Mouse (Mus musculus) MEL (cell line): ENCODE results near the gene Map7. TPM values are rescaled to one million over a fixed set of nuclear protein-coding genes. Genes with fewer than 3 reads are reported as not detected.
A peak's percentile ranks its signal among the peaks of the same experiment; 100 is the strongest.

Experiments used
- DNase-seq: peaks from one replicate; pipeline ENCODE4 v3.0.0; 2011; ENCODE audit warnings: low read depth, low spot score
- H3K27ac ChIP-seq: 2 replicates; pipeline ENCODE4 v1.5.1; 2012; ENCODE audit warnings: low read depth, mild to moderate bottlenecking, control low read depth, low read length, moderate library complexity; ENCODE audit not compliant: control insufficient read depth
- H3K27me3 ChIP-seq, 2 experiments: fragments of 150-350 bp in 1 of 2; sonication (generic) in 1 of 2; 2 replicates each; pipeline ENCODE4 v1.6.1; 2012; ENCODE audit warnings: low read length in 2 of 2, mild to moderate bottlenecking in 2 of 2, improper control_type of control experiment in 1 of 2, moderate library complexity in 1 of 2; ENCODE audit not compliant: insufficient read depth in 2 of 2, control insufficient read depth in 1 of 2
- H3K36me3 ChIP-seq, 2 experiments: 2 replicates each; pipeline ENCODE4 v1.6.1; 2012 to 2014; ENCODE audit warnings: low read length in 2 of 2, improper control_type of control experiment in 1 of 2, inconsistent platforms in 1 of 2, mild to moderate bottlenecking in 1 of 2; ENCODE audit not compliant: insufficient read depth in 2 of 2, control insufficient read depth in 1 of 2
- H3K4me1 ChIP-seq, 2 experiments: fragments of 150-350 bp in 1 of 2; sonication (generic) in 1 of 2; 2 replicates each; pipeline ENCODE4 v1.6.1; 2012; ENCODE audit warnings: low read length in 2 of 2, improper control_type of control experiment in 1 of 2, mild to moderate bottlenecking in 1 of 2; ENCODE audit not compliant: insufficient read depth in 2 of 2, control insufficient read depth in 1 of 2
- H3K4me3 ChIP-seq, 2 experiments: fragments of 150-350 bp in 1 of 2; sonication (generic) in 1 of 2; 2 replicates each; pipeline ENCODE4 v1.5.1; 2012; ENCODE audit warnings: low read depth in 2 of 2, low read length in 2 of 2, mild to moderate bottlenecking in 2 of 2, moderate library complexity in 2 of 2, control low read depth in 1 of 2, improper control_type of control experiment in 1 of 2; ENCODE audit not compliant: control insufficient read depth in 1 of 2, insufficient read depth in 1 of 2
- H3K79me2 ChIP-seq: 2 replicates; pipeline ENCODE4 v1.6.1; 2012; ENCODE audit warnings: mild to moderate bottlenecking, low read length, moderate library complexity; ENCODE audit not compliant: control insufficient read depth, poor library complexity, insufficient read depth
- H3K9ac ChIP-seq: 2 replicates; pipeline ENCODE4 v1.6.1; 2012; ENCODE audit warnings: low read depth, mild to moderate bottlenecking, control low read depth, low read length, moderate library complexity; ENCODE audit not compliant: control insufficient read depth, poor library complexity, severe bottlenecking
- H3K9me3 ChIP-seq: fragments of 150-350 bp; sonication (generic); replicated peaks from 2 replicates; pipeline ENCODE4 v1.6.1; 2012; ENCODE audit warnings: mild to moderate bottlenecking, low read length, improper control_type of control experiment, moderate library complexity; ENCODE audit not compliant: insufficient read depth
- BHLHE40 ChIP-seq: IDR thresholded peaks from 2 replicates; pipeline ENCODE4 v1.6.1; 2012; ENCODE audit warnings: low read depth, mild to moderate bottlenecking, inconsistent platforms, low read length, improper control_type of control experiment, borderline replicate concordance
- E2F4 ChIP-seq: IDR thresholded peaks from 2 replicates; pipeline ENCODE4 v1.6.1; 2011; ENCODE audit warnings: low read depth, low read length, improper control_type of control experiment, borderline replicate concordance
- ELF1 ChIP-seq: IDR thresholded peaks from 2 replicates; pipeline ENCODE4 v1.6.1; 2014; ENCODE audit warnings: low read depth, mild to moderate bottlenecking, inconsistent platforms, low read length, improper control_type of control experiment, moderate library complexity
- ETS1 ChIP-seq: IDR thresholded peaks from 2 replicates; pipeline ENCODE4 v1.6.1; 2012; ENCODE audit warnings: low read depth, mild to moderate bottlenecking, inconsistent platforms, low read length, improper control_type of control experiment, moderate library complexity
- GABPA ChIP-seq: IDR thresholded peaks from 2 replicates; pipeline ENCODE4 v1.6.1; 2012; ENCODE audit warnings: low read depth, mild to moderate bottlenecking, inconsistent platforms, low read length, improper control_type of control experiment, moderate library complexity
- GATA1 ChIP-seq: IDR thresholded peaks from 2 replicates; pipeline ENCODE4 v1.6.1; 2011; ENCODE audit warnings: low read depth, low read length, improper control_type of control experiment
- HCFC1 ChIP-seq: IDR thresholded peaks from 2 replicates; pipeline ENCODE4 v1.6.1; 2012; ENCODE audit warnings: low read depth, mild to moderate bottlenecking, inconsistent platforms, low read length, improper control_type of control experiment, moderate library complexity
- JUND ChIP-seq: IDR thresholded peaks from 2 replicates; pipeline ENCODE4 v1.6.1; 2011; ENCODE audit warnings: low read depth, mild to moderate bottlenecking, improper control_type of control experiment, low read length
- KAT2A ChIP-seq: conservative IDR thresholded peaks from 2 replicates; pipeline ENCODE4 v1.6.1; 2012; ENCODE audit warnings: low read depth, low read length, improper control_type of control experiment, inconsistent platforms
- MAX ChIP-seq: IDR thresholded peaks from 2 replicates; pipeline ENCODE4 v1.6.1; 2011; ENCODE audit warnings: low read length, improper control_type of control experiment
- MAZ ChIP-seq: IDR thresholded peaks from 2 replicates; pipeline ENCODE4 v1.6.1; 2012; ENCODE audit warnings: low read depth, mild to moderate bottlenecking, inconsistent platforms, low read length, improper control_type of control experiment
- MEF2A ChIP-seq: IDR thresholded peaks from 2 replicates; pipeline ENCODE4 v1.6.1; 2014; ENCODE audit warnings: low read depth, mild to moderate bottlenecking, inconsistent platforms, low read length, improper control_type of control experiment; ENCODE audit not compliant: poor library complexity, insufficient replicate concordance, severe bottlenecking; ENCODE audit errors: extremely low read depth
- POLR2A ChIP-seq, 2 experiments: IDR thresholded peaks; 2 replicates each; pipeline ENCODE4 v1.6.1; 2011 to 2012; ENCODE audit warnings: low read length in 2 of 2, mild to moderate bottlenecking in 2 of 2, control low read depth in 1 of 2, improper control_type of control experiment in 1 of 2, low read depth in 1 of 2, moderate library complexity in 1 of 2; ENCODE audit not compliant: control insufficient read depth in 1 of 2, insufficient read depth in 1 of 2, poor library complexity in 1 of 2
- POLR2AphosphoS2 ChIP-seq: IDR thresholded peaks from 2 replicates; pipeline ENCODE4 v1.6.1; 2011; ENCODE audit warnings: low read length, improper control_type of control experiment
- POLR2AphosphoS5 ChIP-seq: IDR thresholded peaks from 2 replicates; pipeline ENCODE4 v1.6.1; 2012; ENCODE audit warnings: low read depth, borderline replicate concordance, mild to moderate bottlenecking, inconsistent platforms, low read length, moderate library complexity, mixed read lengths
- RAD21 ChIP-seq: IDR thresholded peaks from 2 replicates; pipeline ENCODE4 v1.6.1; 2011; ENCODE audit warnings: mild to moderate bottlenecking, low read depth, low read length, improper control_type of control experiment
- SIN3A ChIP-seq: IDR thresholded peaks from 2 replicates; pipeline ENCODE4 v1.6.1; 2012; ENCODE audit warnings: low read length, improper control_type of control experiment, inconsistent platforms
- SMC3 ChIP-seq: IDR thresholded peaks from 2 replicates; pipeline ENCODE4 v1.6.1; 2011; ENCODE audit warnings: low read depth, low read length, improper control_type of control experiment
- TBP ChIP-seq: IDR thresholded peaks from 2 replicates; pipeline ENCODE4 v1.8.0; 2011; ENCODE audit warnings: low read depth, low read length, improper control_type of control experiment
- UBTF ChIP-seq: IDR thresholded peaks from 2 replicates; pipeline ENCODE4 v1.6.1; 2012; ENCODE audit warnings: low read depth, mild to moderate bottlenecking, inconsistent platforms, low read length, improper control_type of control experiment, moderate library complexity, borderline replicate concordance; ENCODE audit not compliant: insufficient read depth
- USF1 ChIP-seq: IDR thresholded peaks from 2 replicates; pipeline ENCODE4 v1.6.1; 2014; ENCODE audit warnings: low read depth, mild to moderate bottlenecking, inconsistent platforms, low read length, improper control_type of control experiment, moderate library complexity
- USF2 ChIP-seq, 2 experiments: IDR thresholded peaks; 2 replicates each; pipeline ENCODE4 v1.6.1; 2011 to 2012; ENCODE audit warnings: improper control_type of control experiment in 2 of 2, low read length in 2 of 2, borderline replicate concordance in 1 of 2, inconsistent platforms in 1 of 2, low read depth in 1 of 2, mild to moderate bottlenecking in 1 of 2; ENCODE audit not compliant: insufficient read depth in 1 of 2
- ZC3H11A ChIP-seq: IDR thresholded peaks from 2 replicates; pipeline ENCODE4 v1.6.1; 2012; ENCODE audit warnings: low read depth, mild to moderate bottlenecking, inconsistent platforms, low read length, improper control_type of control experiment
- polyA plus RNA-seq, 2 experiments: library from polyadenylated mRNA; stranded (reverse) in 1 of 2; unstranded in 1 of 2; fragments of >175 nt in 1 of 2; fragments of >200 nt in 1 of 2; gene quantifications; 2 replicates each; pipeline versions ENCODE4 v1.2.1 to v1.2.4; 2012; ENCODE audit warnings: low replicate concordance in 2 of 2, low read depth in 1 of 2; ENCODE audit not compliant: insufficient read length in 2 of 2, insufficient read depth in 1 of 2, missing spikeins in 1 of 2
- total RNA-seq: library from RNA; depleted of rRNA; stranded (reverse); fragments of 300-350 nt; gene quantifications from 2 replicates; pipeline ENCODE4 v1.2.3, GENCODE M21; 2012

The Map7 gene
- total and polyA plus RNA-seq, 3 experiments = 3.1 to 9.5 TPM; not detected in 1

GRCm38 (mm10) chr10:20135350-20136058 lies 12.8 kb upstream of the Map7 start (continued):
- TF ChIP-seq ETS1 (peak; percentile 80), BHLHE40 (peak; percentile 72; the same call in 1 of the 2 replicates), UBTF (no peak), MEF2A (no peak), GABPA (no peak), E2F4 (no peak), ZC3H11A (no peak), USF2 (IDR thresholded peaks at IDR 0.05; ENCODE audit: borderline replicate concordance in 1 of 2, insufficient read depth in 1 of 2, low read depth in 1 of 2, low read length in 2 of 2) (no peak), HCFC1 (peak; percentile 59), KAT2A (no peak)
- TF ChIP-seq, all 39 proteins: peak for 16

GRCm38 (mm10) chr10:20136505-20136904 lies 11.8 kb upstream of the Map7 start:
- no peak overlapping the region for H3K4me3 ChIP-seq
- no peaks in the 10 kb centered on the region for H3K9me3 ChIP-seq
- H3K9ac ChIP-seq = no peak overlapping the region
- H3K36me3 ChIP-seq = peaks cover 0 to 15% of the 10 kb centered on the region in 2 experiments; a peak in 2 of 4 replicates
- H3K27ac ChIP-seq = no peak overlapping the region; the same call in 1 of the 2 replicates
- H3K4me1 ChIP-seq = peaks cover 10 to 24% of the 10 kb centered on the region in 2 experiments
- no peaks in the 10 kb centered on the region for H3K27me3 ChIP-seq
- TF ChIP-seq ZC3H11A = no peak
- TF ChIP-seq TBP = no peak
- no peak for TF ChIP-seq GATA1
- peak; percentile 57; the same call in 1 of the 2 replicates for TF ChIP-seq USF1
- TF ChIP-seq KAT2A = no peak
- peak; percentile 20 for DNase-seq
- H3K79me2 ChIP-seq = no peaks in the 10 kb centered on the region

- Histone ChIP-seq H3K27ac (no peak overlapping the region), H3K36me3 (peaks cover 0 to 6% of the 10 kb centered on the region in 2 experiments; a peak in 2 of 4 replicates)
- TF ChIP-seq TBP (no peak), UBTF (no peak), POLR2AphosphoS5 (no peak), MAZ (no peak), ZC3H11A (no peak), MEF2A (no peak), ELF1 (no peak), SIN3A (no peak), RAD21 (no peak), MAX (no peak), POLR2AphosphoS2 (no peak), E2F4 (no peak), JUND (no peak), POLR2A (IDR thresholded peaks at IDR 0.05; ENCODE audit: control insufficient read depth in 1 of 2, insufficient read depth in 1 of 2, low read depth in 1 of 2, low read length in 2 of 2, poor library complexity in 1 of 2) (no peak), SMC3 (no peak)
Measured at GRCm38 (mm10) chr10:20141376-20141775, 6.9 kb upstream of the Map7 start.

More at GRCm38 (mm10) chr10:20141376-20141775, 6.9 kb upstream of the Map7 start:
- peaks cover 5 to 8% of the 10 kb centered on the region in 2 experiments for H3K4me1 ChIP-seq
- no peak overlapping the region for H3K9ac ChIP-seq
- H3K4me3 ChIP-seq = no peak overlapping the region
- H3K79me2 ChIP-seq = no peaks in the 10 kb centered on the region
- no peaks in the 10 kb centered on the region for H3K9me3 ChIP-seq
- H3K27me3 ChIP-seq = no peaks in the 10 kb centered on the region
- no peak for DNase-seq
